Mouse (Mus musculus): ENCODE measurements around the gene Dnal4.

- TF ChIP-seq CHD2 (IDR thresholded peaks at IDR 0.05; ENCODE audit: low read depth, low read length) = no peak
- no peak for TF ChIP-seq MAFK (IDR thresholded peaks at IDR 0.05; ENCODE audit: insufficient read depth, low read depth, low read length)
- no peak for TF ChIP-seq HCFC1 (IDR thresholded peaks at IDR 0.05; ENCODE audit: borderline replicate concordance, insufficient read depth, low read length)
These were observed 48.8 kb downstream of the Dnal4 start for GRCm38 (mm10) chr15:79728731-79729388.

Data from ES-E14 (cell line).